Mouse (Mus musculus) right cerebral cortex, postnatal 10 days (tissue): ENCODE measurements at regions not wholly inside any gene's neighbourhood (a gene's known extent, or its start where the extent isn't known, plus 50 kb on each side); places are given as distances from the start of the nearest gene placed in this dataset.

ENCODE experiments used
- DNase-seq, 2 experiments: peaks; one replicate each; pipeline ENCODE4 v3.0.0; 2021; ENCODE audit warnings: low spot score in 2 of 2

GRCm38 (mm10) chr8:66756639-66757038 is 59.6 kb downstream of the Npy1r start:
- DNase-seq = no peak

GRCm38 (mm10) chr8:66757830-66758229 is 60.8 kb downstream of the Npy1r start:
- no peak for DNase-seq

GRCm38 (mm10) chr8:66758519-66758918 is 61.5 kb downstream of the Npy1r start:
- no peak for DNase-seq

- no peak for DNase-seq
Observed at GRCm38 (mm10) chr8:66759716-66760115, 62.7 kb downstream of the Npy1r start.

GRCm38 (mm10) chr8:66760958-66761583 is 64.1 kb downstream of the Npy1r start:
- DNase-seq = no peak

- DNase-seq = no peak
Observed at GRCm38 (mm10) chr8:66764992-66765528, 68.1 kb downstream of the Npy1r start.

GRCm38 (mm10) chr8:66768379-66768969 is 71.5 kb downstream of the Npy1r start:
- DNase-seq = no peak

GRCm38 (mm10) chr8:66771111-66771510 is 74.1 kb downstream of the Npy1r start:
- no peak for DNase-seq

- no peak for DNase-seq
Observed at GRCm38 (mm10) chr8:66772653-66773052, 75.7 kb downstream of the Npy1r start.

GRCm38 (mm10) chr8:66777115-66777877 is 80.3 kb downstream of the Npy1r start:
- DNase-seq = peak; percentile 45 to 60

GRCm38 (mm10) chr8:66779622-66780021 is 80.4 kb upstream of the Naf1 start:
- DNase-seq = no peak

- no peak for DNase-seq
Observed at GRCm38 (mm10) chr8:66782656-66783055, 77.4 kb upstream of the Naf1 start.

GRCm38 (mm10) chr8:66785996-66786395 is 74.0 kb upstream of the Naf1 start:
- no peak for DNase-seq
